Mouse (Mus musculus): ENCODE measurements around the gene Atg4a.

Gene Atg4a

GRCm38 (mm10) chrX:141160371-141160770, 203.7 kb downstream of the Atg4a start:
- no peak for DNase-seq (ENCODE audit: low read depth)

GRCm38 (mm10) chrX:141165067-141165466, 208.4 kb downstream of the Atg4a start:
- no peak for DNase-seq (ENCODE audit: low read depth)

GRCm38 (mm10) chrX:141175353-141175752, 218.6 kb downstream of the Atg4a start:
- DNase-seq (ENCODE audit: low read depth) = no peak

- no peak for DNase-seq (ENCODE audit: low read depth)
These were observed 238.3 kb downstream of the Atg4a start for GRCm38 (mm10) chrX:141195036-141195435.

GRCm38 (mm10) chrX:141198993-141199392, 242.3 kb downstream of the Atg4a start:
- DNase-seq (ENCODE audit: low read depth) = no peak

- DNase-seq (ENCODE audit: low read depth) = no peak
These were observed 256.1 kb downstream of the Atg4a start for GRCm38 (mm10) chrX:141212802-141213201.
